Comparison of ENCODE assay signal across 8 mouse cellular contexts in genomic region chr7:128744684-128745485, GRCm38 (mm10). TPM values are rescaled to one million over a fixed set of nuclear protein-coding genes. Genes with fewer than 3 reads are reported as not detected.
DNase-seq lines count a peak whose midpoint lies in the region; ATAC-seq lines count a peak whose summit lies in the region.

Sec23ip (plus strand) TSS chr7:128744943.

- DNase-seq in adrenal gland, adult (ENCODE audit: inconsistent age in 2 of 2, low spot score in 1 of 2) = peak; percentile 98 to 99
- peak; percentile 100 for DNase-seq in embryo, embryonic 10.5 days (ENCODE audit: low spot score)
- DNase-seq in gastrocnemius, postnatal 14 days = peak; percentile 98
- peak; percentile 99 for DNase-seq in left cerebral cortex, postnatal 10 days (ENCODE audit: extremely low spot score in 1 of 2, low spot score in 2 of 2)
- DNase-seq in right cerebral cortex, postnatal 25 days = peak; percentile 98
- peak; percentile 96 to 98 for DNase-seq in urinary bladder, postnatal 4 days (ENCODE audit: low spot score in 2 of 2)

- intact Hi-C loops in gastrocnemius, postnatal 14 days (cut with DNase I; ENCODE audit: low total_unique reads) = no loop called here
- intact Hi-C loops in left cerebral cortex, postnatal 10 days (cut with DNase I) = no loop called here

- peak; percentile 89 for ATAC-seq in inflammation-experienced regulatory T-cells, adult 6 months
- peak; percentile 84 for ATAC-seq in megakaryocyte-erythroid progenitor cell, adult 5-6 weeks (replicated peaks; ENCODE audit: low FRiP score, low TSS enrichment, poor library complexity, severe bottlenecking)

RNA-seq across cellular contexts. Expression of gene Sec23ip, which starts in this region (rescaled TPM):
- 10 to 100 TPM; 17.4 to 22.6 TPM for total RNA-seq in gastrocnemius, postnatal 14 days (2021)
- polyA plus RNA-seq in inflammation-experienced regulatory T-cells, adult 6 months (2017; shearing (Covaris generic)) = 10 to 100 TPM; 27.1 to 41.8 (median 35.0) TPM
- 10 to 100 TPM; 34.5 to 39.2 TPM for total RNA-seq in left cerebral cortex, postnatal 10 days (2021)
- total RNA-seq in megakaryocyte-erythroid progenitor cell, adult 5-6 weeks (2014; fragmentation: Nextera tagmentation) = 42.1 and 59.2 TPM in 2 replicates
- total RNA-seq in megakaryocyte-erythroid progenitor cell, adult 5-6 weeks (2017) = 52.8 and 66.1 TPM in 2 replicates

Comparison
In these comparisons a context has a peak if more than half of its experiments do, and no peak if none do; other contexts are left out.
1. Peak in every context shown above with its lines: DNase-seq and ATAC-seq.